Mouse (Mus musculus) cerebellum, adult 2 months (tissue): ENCODE results near the gene Numb.

Experiments
- CTCF ChIP-seq: fragments of 200-500 bp; IDR thresholded peaks from 2 replicates; pipeline ENCODE4 v1.5.1; 2011; ENCODE audit warnings: low read depth, mild to moderate bottlenecking, control low read depth, low read length, moderate library complexity, borderline replicate concordance; ENCODE audit not compliant: insufficient read depth
- POLR2A ChIP-seq: fragments of 200-500 bp; IDR thresholded peaks from 2 replicates; pipeline ENCODE4 v1.6.1; 2011; ENCODE audit warnings: low read length, control low read depth, borderline replicate concordance; ENCODE audit not compliant: insufficient read depth

DNA sequence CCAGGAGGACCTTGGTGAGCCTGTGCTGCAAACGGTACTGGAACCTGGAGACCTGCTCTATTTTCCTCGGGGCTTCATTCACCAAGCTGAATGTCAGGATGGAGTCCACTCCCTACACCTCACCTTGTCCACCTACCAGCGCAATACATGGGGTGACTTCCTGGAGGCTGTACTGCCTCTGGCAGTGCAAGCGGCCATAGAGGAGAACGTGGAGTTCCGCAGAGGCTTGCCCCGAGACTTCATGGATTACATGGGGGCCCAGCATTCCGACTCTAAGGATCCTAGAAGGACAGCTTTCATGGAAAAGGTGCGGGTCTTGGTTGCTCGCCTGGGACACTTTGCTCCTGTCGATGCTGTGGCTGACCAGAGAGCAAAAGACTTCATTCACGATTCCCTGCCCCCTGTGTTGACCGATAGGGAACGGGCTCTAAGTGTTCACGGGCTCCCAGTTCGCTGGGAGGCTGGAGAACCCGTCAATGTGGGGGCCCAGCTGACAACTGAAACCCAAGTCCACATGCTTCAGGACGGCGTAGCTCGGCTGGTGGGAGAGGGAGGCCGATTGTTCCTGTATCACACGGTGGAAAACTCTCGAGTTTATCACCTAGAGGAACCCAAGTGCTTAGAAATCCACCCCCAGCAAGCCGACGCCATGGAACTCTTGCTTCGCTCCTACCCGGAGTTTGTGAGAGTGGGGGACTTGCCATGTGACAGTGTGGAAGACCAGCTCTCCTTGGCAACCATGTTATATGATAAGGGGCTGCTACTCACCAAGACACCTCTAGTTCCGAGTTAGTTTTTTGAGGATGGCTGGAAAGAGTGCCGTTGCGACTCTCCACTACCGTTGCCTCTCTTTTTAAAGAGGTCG lies 30.2 kb upstream of the Numb start:
- TF ChIP-seq CTCF (no peak), POLR2A (no peak)
